Mouse (Mus musculus) small intestine, adult 2 months (tissue): ENCODE data around the gene Slc7a1. TPM values are rescaled to one million over a fixed set of nuclear protein-coding genes. Genes with fewer than 3 reads are reported as not detected.

Experiments used
- H3K27ac ChIP-seq: fragments of 200-500 bp; 2 replicates; pipeline ENCODE4 v1.5.1; 2012; ENCODE audit warnings: low read depth, low read length, control low read depth, inconsistent platforms; ENCODE audit not compliant: insufficient read depth
- H3K27me3 ChIP-seq: fragments of 200-500 bp; 2 replicates; pipeline ENCODE4 v1.6.1; 2012; ENCODE audit warnings: mild to moderate bottlenecking, moderate library complexity, low read length, inconsistent platforms; ENCODE audit not compliant: control insufficient read depth, insufficient read depth
- H3K36me3 ChIP-seq: fragments of 200-500 bp; 2 replicates; pipeline ENCODE4 v1.6.1; 2012; ENCODE audit warnings: mild to moderate bottlenecking, low read length, control low read depth, inconsistent platforms; ENCODE audit not compliant: control insufficient read depth, insufficient read depth
- H3K4me1 ChIP-seq: fragments of 200-500 bp; 2 replicates; pipeline ENCODE4 v1.6.1; 2012; ENCODE audit warnings: low read length, inconsistent platforms, mixed read lengths; ENCODE audit not compliant: control insufficient read depth, insufficient read depth, insufficient read length
- H3K4me3 ChIP-seq: fragments of 200-500 bp; 2 replicates; pipeline ENCODE4 v1.5.1; 2012; ENCODE audit warnings: low read depth, mild to moderate bottlenecking, control low read depth, inconsistent platforms, low read length, moderate library complexity
- CTCF ChIP-seq: fragments of 200-500 bp; IDR thresholded peaks from 2 replicates; pipeline ENCODE4 v1.5.1; 2012; ENCODE audit warnings: low read depth, mild to moderate bottlenecking, control low read depth, inconsistent platforms, low read length, moderate library complexity, mixed read lengths; ENCODE audit not compliant: insufficient replicate concordance, insufficient read length; ENCODE audit errors: extremely low read depth
- POLR2A ChIP-seq: fragments of 200-500 bp; IDR thresholded peaks from 2 replicates; pipeline ENCODE4 v1.6.1; 2012; ENCODE audit warnings: low read depth, mild to moderate bottlenecking, control low read depth, inconsistent platforms, low read length, moderate library complexity
- WGBS: fragments of 180-500 bp; shearing (Covaris S2); methylation state at CpG from one replicate; pipeline ENCODE4 v1.1.7; 2018; 5-methylcytosine and 5-hydroxymethylcytosine counted together
- polyA plus RNA-seq: library from polyadenylated mRNA; depleted of rRNA; stranded (reverse); fragments of >200 nt; gene quantifications from 2 replicates; pipeline ENCODE4 v1.2.3, GENCODE M21; 2012

Gene Slc7a1
- polyA plus RNA-seq, 1 experiment: 7.4 TPM

DNA sequence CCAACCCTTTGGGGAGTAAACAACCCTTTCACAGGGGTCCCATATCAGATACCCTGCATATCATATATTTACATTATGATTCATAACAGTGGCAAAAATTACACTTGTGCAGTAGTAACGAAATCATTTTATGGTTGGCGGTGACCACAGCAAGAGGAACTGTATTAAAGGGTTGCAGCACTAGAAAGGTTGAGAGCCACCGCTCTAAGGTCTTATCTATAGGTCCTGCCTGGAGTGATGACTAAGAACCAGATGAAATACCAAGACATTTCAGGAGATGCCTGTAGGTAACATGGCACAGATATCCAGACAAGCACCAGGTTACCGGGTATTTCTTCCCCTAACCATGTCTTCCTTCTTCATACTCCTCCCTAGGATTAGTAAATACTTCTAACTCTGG, 2.3 kb downstream of the Slc7a1 start:
- Histone ChIP-seq H3K27me3 (no peaks in the 10 kb centered on the region), H3K4me1 (0 out of 2 replicates have a peak, but pooled peaks cover 2% of the 10 kb centered on the region), H3K36me3 (peaks cover 2% of the 10 kb centered on the region; the same call in 1 of the 2 replicates), H3K27ac (no peak overlapping the region), H3K4me3 (no peak overlapping the region)
- TF ChIP-seq CTCF: no peak
- no peak for TF ChIP-seq POLR2A
- WGBS: 45% methylated on average over 4 of the region's 4 CpGs

DNA sequence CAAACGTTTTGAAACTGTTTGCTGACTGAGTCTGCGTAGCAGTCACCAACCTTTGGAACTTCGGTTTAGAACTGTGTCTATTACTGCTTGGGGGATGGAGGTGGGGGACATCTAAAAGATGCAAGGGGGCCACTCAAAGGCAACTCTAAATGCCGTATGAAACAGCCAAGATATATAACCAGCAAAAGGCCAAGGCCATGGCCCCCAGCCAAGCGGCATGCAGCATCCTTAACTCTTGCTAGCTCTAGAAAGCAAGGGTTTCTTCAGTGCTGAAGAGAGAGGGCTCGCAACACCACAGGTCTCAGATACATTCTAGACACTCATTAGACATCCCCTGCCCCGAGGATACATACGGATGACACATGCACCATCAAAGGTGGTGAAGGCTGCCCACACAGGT, 6.4 kb downstream of the Slc7a1 start:
- H3K4me1 ChIP-seq: 0 out of 2 replicates have a peak, but pooled peaks cover 2% of the 10 kb centered on the region
- H3K27me3 ChIP-seq: no peaks in the 10 kb centered on the region
- no peak overlapping the region for H3K4me3 ChIP-seq
- TF ChIP-seq CTCF: no peak
- TF ChIP-seq POLR2A: no peak
- WGBS: 72% methylated on average over 8 of the region's 8 CpGs
- H3K27ac ChIP-seq: no peak overlapping the region
- H3K36me3 ChIP-seq: peaks cover 2% of the 10 kb centered on the region

DNA sequence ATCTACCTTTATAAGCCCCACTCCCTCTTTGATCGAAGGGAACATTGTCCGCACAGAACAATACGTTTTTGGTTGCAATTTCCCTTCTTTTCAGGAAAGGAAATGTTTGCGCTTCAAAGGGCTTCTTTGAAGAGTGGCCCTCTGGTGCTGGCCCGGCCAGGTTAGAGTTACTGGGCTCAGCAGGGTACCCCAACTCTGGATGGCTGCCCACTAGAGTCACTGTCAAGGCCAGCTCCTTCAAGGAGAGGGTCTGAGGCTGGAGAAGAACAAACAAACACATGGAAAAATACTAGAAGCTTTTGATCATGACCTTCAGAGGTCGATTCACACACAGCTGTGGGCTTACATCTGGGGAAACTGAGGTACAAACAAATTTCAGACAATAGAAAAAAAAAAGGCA, 6.9 kb downstream of the Slc7a1 start:
- WGBS: 84% methylated on average over 6 of the region's 6 CpGs
- Histone ChIP-seq H3K36me3 (peaks cover 2% of the 10 kb centered on the region), H3K27ac (no peak overlapping the region), H3K4me1 (0 out of 2 replicates have a peak, but pooled peaks cover under 1% of the 10 kb centered on the region), H3K27me3 (no peaks in the 10 kb centered on the region), H3K4me3 (no peak overlapping the region)
- TF ChIP-seq CTCF (no peak), POLR2A (no peak)

DNA sequence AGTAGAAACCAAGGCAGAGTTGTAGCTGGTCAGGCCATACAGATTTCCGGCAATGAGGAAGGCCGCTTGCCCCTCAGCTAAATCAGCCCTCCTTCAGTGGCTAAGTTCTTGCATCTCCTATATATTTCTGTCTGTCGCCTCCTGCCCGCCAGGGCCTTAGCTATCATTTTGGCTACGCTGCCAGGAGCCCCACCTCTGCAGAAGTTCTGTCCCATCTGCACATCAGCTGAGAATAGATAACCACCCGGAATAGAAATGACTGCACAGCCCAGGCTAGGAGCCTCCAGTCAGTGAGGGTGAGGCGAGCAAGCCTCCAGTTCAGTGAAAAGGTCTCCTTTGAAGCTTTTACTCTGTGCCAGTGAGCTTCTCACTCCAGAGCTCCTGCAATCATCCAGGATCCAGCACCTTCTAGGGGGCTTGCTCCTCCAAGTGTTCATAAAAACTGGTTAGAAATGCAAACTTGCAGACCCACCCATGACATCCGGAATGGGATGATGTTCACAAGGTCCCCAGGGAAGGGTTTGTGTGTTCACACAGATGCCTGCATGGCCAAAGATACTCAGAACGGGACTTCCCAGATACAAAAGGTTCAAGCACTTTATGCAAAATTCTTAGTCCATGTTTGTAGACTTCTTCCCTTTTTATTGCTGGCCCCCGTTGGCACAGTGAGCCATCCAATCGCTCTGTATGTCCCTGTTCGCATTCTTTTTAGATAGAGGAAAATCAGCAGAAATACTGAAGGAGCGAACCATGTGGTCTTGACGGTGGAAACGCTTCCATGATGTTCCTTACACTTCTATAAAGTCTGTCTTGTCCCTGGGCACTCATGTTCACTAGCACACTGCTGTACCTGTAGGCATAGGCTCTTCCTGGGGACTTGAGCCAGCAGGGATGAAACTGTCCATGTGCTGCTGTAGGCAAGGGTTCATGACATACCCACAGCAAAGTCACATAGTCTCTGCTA, 10.4 kb downstream of the Slc7a1 start:
- 75% methylated on average over 15 of the region's 15 CpGs for WGBS

DNA sequence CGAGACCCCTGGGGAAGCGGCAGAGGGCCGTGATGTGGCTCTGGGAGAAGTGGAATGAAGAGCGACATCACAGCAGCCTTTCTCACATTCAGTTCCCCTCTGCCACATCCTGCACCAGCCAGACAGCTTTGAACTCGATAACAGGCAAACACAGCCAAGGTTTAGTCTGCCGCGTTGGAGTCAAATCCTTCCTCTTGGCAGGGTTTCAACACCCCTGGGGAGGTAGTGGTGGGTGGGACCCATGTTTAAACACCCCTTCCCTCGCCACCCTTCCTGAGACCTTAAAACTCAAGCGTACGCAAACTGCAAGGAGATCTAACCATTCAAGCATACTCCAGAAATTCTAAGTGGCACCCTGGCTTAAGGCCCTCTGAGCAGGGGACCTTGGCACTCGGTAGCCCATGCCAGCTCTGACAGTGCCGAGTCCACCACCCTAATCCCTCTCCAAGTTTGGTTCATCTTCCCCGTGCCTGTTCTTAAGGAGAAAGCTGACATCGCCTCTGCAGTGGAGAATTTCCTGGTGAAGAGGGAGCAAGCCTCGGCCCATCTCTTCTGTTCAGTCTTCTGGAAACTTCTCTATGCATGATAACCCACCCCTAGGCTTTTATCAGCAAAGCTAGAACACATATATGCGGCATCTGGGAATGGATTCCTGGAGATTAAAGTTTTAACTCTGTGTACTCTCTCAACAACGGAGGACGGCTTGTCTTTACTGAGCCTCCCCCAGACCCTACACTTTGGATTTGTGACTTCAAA, 11.3 kb downstream of the Slc7a1 start:
- Histone ChIP-seq H3K4me3 (no peak overlapping the region), H3K36me3 (no peaks in the 10 kb centered on the region; the same call in 1 of the 2 replicates), H3K4me1 (peaks cover 12% of the 10 kb centered on the region), H3K27ac (no peak overlapping the region), H3K27me3 (no peaks in the 10 kb centered on the region)
- 57% methylated on average over 18 of the region's 18 CpGs for WGBS
- TF ChIP-seq CTCF: no peak
- TF ChIP-seq POLR2A: no peak

More for the DNA sequence above, 10.4 kb downstream of the Slc7a1 start:
- Histone ChIP-seq H3K27me3 (no peaks in the 10 kb centered on the region), H3K4me1 (peaks cover 4% of the 10 kb centered on the region; the same call in 1 of the 2 replicates), H3K36me3 (no peaks in the 10 kb centered on the region; the same call in 1 of the 2 replicates), H3K4me3 (no peak overlapping the region), H3K27ac (no peak overlapping the region)
- TF ChIP-seq POLR2A (no peak), CTCF (no peak)

DNA sequence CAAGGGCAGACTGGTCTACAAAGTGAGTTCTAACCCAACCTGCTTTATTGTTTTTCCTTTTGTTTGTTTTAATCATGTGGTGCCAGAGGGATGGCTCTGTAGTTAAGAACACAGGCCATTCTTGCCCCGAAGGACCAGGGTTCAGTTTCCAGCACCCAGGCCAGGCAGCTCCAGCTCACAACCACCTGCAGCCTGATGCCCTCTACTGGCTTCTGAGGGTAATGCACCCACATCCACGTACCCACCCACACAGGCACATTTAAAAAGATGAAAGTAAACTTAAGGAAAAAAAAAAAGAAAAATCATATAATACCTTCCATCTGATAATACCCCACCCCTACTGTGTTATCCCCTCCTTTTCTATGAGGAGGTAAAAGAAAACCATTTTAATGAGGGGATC, 11.9 kb downstream of the Slc7a1 start:
- 91% methylated on average over 2 of the region's 2 CpGs for WGBS
- H3K4me3 ChIP-seq: no peak overlapping the region
- TF ChIP-seq CTCF: peak; percentile 47; the same call in 1 of the 2 replicates
- TF ChIP-seq POLR2A: no peak
- H3K4me1 ChIP-seq: peaks cover 12% of the 10 kb centered on the region
- H3K36me3 ChIP-seq: no peaks in the 10 kb centered on the region; the same call in 1 of the 2 replicates
- H3K27ac ChIP-seq: no peak overlapping the region
- no peaks in the 10 kb centered on the region for H3K27me3 ChIP-seq
